8 mouse cellular contexts compared by ENCODE assay signal in genomic region chr16:14163731-14164130, GRCm38 (mm10). TPM values are rescaled to one million over a fixed set of nuclear protein-coding genes. Genes with fewer than 3 reads are reported as not detected.
A peak's percentile ranks its signal among the peaks of the same experiment; 100 is the strongest.
DNase-seq lines count a peak whose midpoint lies in the region; ATAC-seq lines count a peak whose summit lies in the region.

No protein-coding gene starts in this region.

- peak overlapping the region; percentile 76 for H3K4me2 ChIP-seq in embryonic facial prominence, embryonic 14.5 days (ENCODE audit: low read depth, low read length)
- peak overlapping the region; percentile 72 for H3K4me2 ChIP-seq in limb, embryonic 11.5 days (ENCODE audit: low read depth, severe bottlenecking)

- H3K27ac ChIP-seq in embryonic facial prominence, embryonic 14.5 days (replicated peaks; ENCODE audit: low read depth, low read length) = peak overlapping the region; percentile 90
- peak overlapping the region; percentile 73 for H3K27ac ChIP-seq in limb, embryonic 11.5 days (replicated peaks; ENCODE audit: low read depth, low read length)

- H3K27me3 ChIP-seq in megakaryocyte, embryonic 14.5 days (replicated peaks) = no peaks in the 10 kb centered on the region
- no peaks in the 10 kb centered on the region for H3K27me3 ChIP-seq in embryonic facial prominence, embryonic 14.5 days (replicated peaks; ENCODE audit: control insufficient read depth, insufficient read depth, low read length)
- H3K27me3 ChIP-seq in limb, embryonic 11.5 days (ENCODE audit: control insufficient read depth, insufficient read depth, low read length) = no peaks in the 10 kb centered on the region

- peak overlapping the region; percentile 97 for H3K4me3 ChIP-seq in megakaryocyte, embryonic 14.5 days (replicated peaks)
- peak overlapping the region; percentile 79 for H3K4me3 ChIP-seq in embryonic facial prominence, embryonic 14.5 days (ENCODE audit: low read depth, low read length)
- H3K4me3 ChIP-seq in limb, embryonic 11.5 days (ENCODE audit: low read depth, low read length) = peak overlapping the region; percentile 79

- H3K36me3 ChIP-seq in megakaryocyte, embryonic 14.5 days (replicated peaks; ENCODE audit: low read length) = peaks cover 22% of the 10 kb centered on the region
- peaks cover 6% of the 10 kb centered on the region for H3K36me3 ChIP-seq in embryonic facial prominence, embryonic 14.5 days (ENCODE audit: control insufficient read depth, insufficient read depth, low read length)
- no peaks in the 10 kb centered on the region for H3K36me3 ChIP-seq in limb, embryonic 11.5 days (ENCODE audit: control insufficient read depth, insufficient read depth, low read length)

- ATAC-seq in megakaryocyte, adult 5-6 weeks (ENCODE audit: poor library complexity, severe bottlenecking) = no peak
- ATAC-seq in embryonic facial prominence, embryonic 14.5 days (ENCODE audit: low read depth) = no peak
- ATAC-seq in limb, embryonic 11.5 days (ENCODE audit: insufficient number of reproducible peaks, low FRiP score, low TSS enrichment, low read depth) = no peak

- DNase-seq in embryonic facial prominence, embryonic 14.5 days (ENCODE audit: low spot score) = no peak
- no peak for DNase-seq in limb, embryonic 11.5 days (ENCODE audit: low spot score)
- peak; percentile 16 for DNase-seq in retina, postnatal 1 day
- no peak for DNase-seq in urinary bladder, postnatal 14 days (ENCODE audit: low spot score)
- DNase-seq in adrenal gland, postnatal 4 days (ENCODE audit: low spot score in 2 of 2) = no peak
- DNase-seq in kidney, adult 18-20 months = no peak

- no peaks in the 10 kb centered on the region for H3K9me3 ChIP-seq in megakaryocyte, embryonic 14.5 days
- H3K9me3 ChIP-seq in embryonic facial prominence, embryonic 14.5 days (ENCODE audit: control insufficient read depth, low read length) = no peaks in the 10 kb centered on the region
- no peaks in the 10 kb centered on the region for H3K9me3 ChIP-seq in limb, embryonic 11.5 days (ENCODE audit: control insufficient read depth, low read length)

- peak overlapping the region; percentile 92 for H3K9ac ChIP-seq in embryonic facial prominence, embryonic 14.5 days (ENCODE audit: low read depth, low read length)
- H3K9ac ChIP-seq in limb, embryonic 11.5 days (ENCODE audit: low read length) = peak overlapping the region; percentile 93

- H3K4me1 ChIP-seq in megakaryocyte, embryonic 14.5 days = peaks cover 57% of the 10 kb centered on the region
- H3K4me1 ChIP-seq in embryonic facial prominence, embryonic 14.5 days (ENCODE audit: control insufficient read depth, insufficient read depth, low read length) = peaks cover 3% of the 10 kb centered on the region; the same call in 1 of the 2 replicates
- H3K4me1 ChIP-seq in limb, embryonic 11.5 days (ENCODE audit: control insufficient read depth, insufficient read depth, low read length) = peaks cover 12% of the 10 kb centered on the region

- 2% methylated on average over 10 of the region's 10 CpGs for WGBS in embryonic facial prominence, embryonic 14.5 days
- 4% methylated on average over 10 of the region's 10 CpGs for WGBS in limb, embryonic 11.5 days

RNA-seq across cellular contexts. Expression of gene Marf1, which starts 0.6 kb away (rescaled TPM):
- 0.70 and 1.1 TPM in 2 replicates for polyA plus RNA-seq in megakaryocyte, embryonic 14.5 days (2012; ENCODE audit: insufficient read depth, low replicate concordance)
- total RNA-seq in megakaryocyte, adult 5-6 weeks (2015) = 41.1 and 46.4 TPM in 2 replicates
- 27.9 and 34.8 TPM in 2 replicates for total RNA-seq in megakaryocyte, adult 5-6 weeks (2017)
- 14.8 and 14.9 TPM in 2 replicates for polyA plus RNA-seq in embryonic facial prominence, embryonic 14.5 days (2014; fragmentation: Nextera tagmentation; extraction: Ambion mirVana)
- 21.4 TPM in 2 replicates for polyA plus RNA-seq in limb, embryonic 11.5 days (2014; fragmentation: Nextera tagmentation; extraction: Ambion mirVana)
- total RNA-seq in adrenal gland, postnatal 4 days (2021) = 10 to 100 TPM; 87.0 to 90.7 TPM

RNA-seq across cellular contexts. Expression of gene Nde1, which starts 0.7 kb away (rescaled TPM):
- polyA plus RNA-seq in megakaryocyte, embryonic 14.5 days (2012; ENCODE audit: insufficient read depth, low replicate concordance) = 10.7 and 23.7 TPM in 2 replicates
- 41.4 and 42.3 TPM in 2 replicates for total RNA-seq in megakaryocyte, adult 5-6 weeks (2015)
- total RNA-seq in megakaryocyte, adult 5-6 weeks (2017) = 73.0 and 88.6 TPM in 2 replicates
- polyA plus RNA-seq in embryonic facial prominence, embryonic 14.5 days (2014; fragmentation: Nextera tagmentation; extraction: Ambion mirVana) = 79.8 and 97.3 TPM in 2 replicates
- polyA plus RNA-seq in limb, embryonic 11.5 days (2014; fragmentation: Nextera tagmentation; extraction: Ambion mirVana) = 187 and 189 TPM in 2 replicates
- total RNA-seq in adrenal gland, postnatal 4 days (2021) = 10 to 100 TPM; 46.9 to 47.8 TPM
